Mouse (Mus musculus): Measurements from ENCODE around the gene Kif26b. TPM values are rescaled to one million over a fixed set of nuclear protein-coding genes. Genes with fewer than 3 reads are reported as not detected.

The Kif26b gene
- polyA plus RNA-seq, 1 experiment from 2014 or later = 2.7 TPM

- ATAC-seq (replicated peaks; ENCODE audit: low FRiP score) = no peak
- 86% methylated on average over 4 of the region's 4 CpGs for WGBS
- H3K4me3 ChIP-seq (ENCODE audit: low read depth, low read length) = no peak overlapping the region
- no peaks in the 10 kb centered on the region for H3K9me3 ChIP-seq (ENCODE audit: control insufficient read depth, low read length)
- no peak overlapping the region for H3K27ac ChIP-seq (ENCODE audit: low read depth, low read length)
- H3K27me3 ChIP-seq (replicated peaks; ENCODE audit: control insufficient read depth, insufficient read depth, low read length) = no peaks in the 10 kb centered on the region
- no peaks in the 10 kb centered on the region for H3K36me3 ChIP-seq (ENCODE audit: control insufficient read depth, insufficient read depth, low read length)
- DNase-seq (ENCODE audit: low spot score) = no peak
- no peaks in the 10 kb centered on the region; the same call in 1 of the 2 replicates for H3K4me1 ChIP-seq (replicated peaks; ENCODE audit: control insufficient read depth, insufficient read depth, low read length)
- H3K9ac ChIP-seq (ENCODE audit: low read depth, low read length) = no peak overlapping the region
- no peak overlapping the region for H3K4me2 ChIP-seq
These were observed 140.0 kb downstream of the Kif26b start for GRCm38 (mm10) chr1:178668907-178669306.

GRCm38 (mm10) chr1:178673051-178673450 lies 144.1 kb downstream of the Kif26b start:
- H3K9me3 ChIP-seq (ENCODE audit: control insufficient read depth, low read length) = no peaks in the 10 kb centered on the region
- H3K4me2 ChIP-seq = no peak overlapping the region
- peaks cover 4% of the 10 kb centered on the region; the same call in 1 of the 2 replicates for H3K4me1 ChIP-seq (replicated peaks; ENCODE audit: control insufficient read depth, insufficient read depth, low read length)
- no peaks in the 10 kb centered on the region for H3K36me3 ChIP-seq (ENCODE audit: control insufficient read depth, insufficient read depth, low read length)
- H3K4me3 ChIP-seq (ENCODE audit: low read depth, low read length) = no peak overlapping the region
- no peak overlapping the region for H3K9ac ChIP-seq (ENCODE audit: low read depth, low read length)
- ATAC-seq (replicated peaks; ENCODE audit: low FRiP score) (no peak), DNase-seq (ENCODE audit: low spot score) (no peak)
- 64% methylated on average over 7 of the region's 7 CpGs for WGBS
- H3K27ac ChIP-seq (ENCODE audit: low read depth, low read length) = no peak overlapping the region
- no peaks in the 10 kb centered on the region for H3K27me3 ChIP-seq (replicated peaks; ENCODE audit: control insufficient read depth, insufficient read depth, low read length)

GRCm38 (mm10) chr1:178673506-178673905 lies 144.6 kb downstream of the Kif26b start:
- no peaks in the 10 kb centered on the region for H3K36me3 ChIP-seq (ENCODE audit: control insufficient read depth, insufficient read depth, low read length)
- peaks cover 4% of the 10 kb centered on the region; the same call in 1 of the 2 replicates for H3K4me1 ChIP-seq (replicated peaks; ENCODE audit: control insufficient read depth, insufficient read depth, low read length)
- DNase-seq (ENCODE audit: low spot score) (no peak), ATAC-seq (replicated peaks; ENCODE audit: low FRiP score) (no peak)
- H3K9me3 ChIP-seq (ENCODE audit: control insufficient read depth, low read length) = no peaks in the 10 kb centered on the region
- no peak overlapping the region for H3K4me2 ChIP-seq
- 64% methylated on average over 2 of the region's 2 CpGs for WGBS
- no peak overlapping the region for H3K9ac ChIP-seq (ENCODE audit: low read depth, low read length)
- H3K27me3 ChIP-seq (replicated peaks; ENCODE audit: control insufficient read depth, insufficient read depth, low read length) = no peaks in the 10 kb centered on the region
- no peak overlapping the region for H3K27ac ChIP-seq (ENCODE audit: low read depth, low read length)
- no peak overlapping the region for H3K4me3 ChIP-seq (ENCODE audit: low read depth, low read length)

- H3K9me3 ChIP-seq (ENCODE audit: control insufficient read depth, low read length) = no peaks in the 10 kb centered on the region
- no peak overlapping the region for H3K4me2 ChIP-seq
- peaks cover 4% of the 10 kb centered on the region; the same call in 1 of the 2 replicates for H3K4me1 ChIP-seq (replicated peaks; ENCODE audit: control insufficient read depth, insufficient read depth, low read length)
- H3K27me3 ChIP-seq (replicated peaks; ENCODE audit: control insufficient read depth, insufficient read depth, low read length) = no peaks in the 10 kb centered on the region
- no peak overlapping the region for H3K4me3 ChIP-seq (ENCODE audit: low read depth, low read length)
- no peaks in the 10 kb centered on the region for H3K36me3 ChIP-seq (ENCODE audit: control insufficient read depth, insufficient read depth, low read length)
- 78% methylated on average over 3 of the region's 3 CpGs for WGBS
- DNase-seq (ENCODE audit: low spot score) (no peak), ATAC-seq (replicated peaks; ENCODE audit: low FRiP score) (peak; percentile 41; the same call in 1 of the 2 replicates)
- no peak overlapping the region for H3K27ac ChIP-seq (ENCODE audit: low read depth, low read length)
- no peak overlapping the region for H3K9ac ChIP-seq (ENCODE audit: low read depth, low read length)
These were observed 146.8 kb downstream of the Kif26b start for GRCm38 (mm10) chr1:178675542-178676252.

GRCm38 (mm10) chr1:178677160-178677559 lies 148.2 kb downstream of the Kif26b start:
- 68% methylated on average over 12 of the region's 12 CpGs for WGBS
- H3K9me3 ChIP-seq (ENCODE audit: control insufficient read depth, low read length) = no peaks in the 10 kb centered on the region
- ATAC-seq (replicated peaks; ENCODE audit: low FRiP score) = no peak
- no peak overlapping the region for H3K4me3 ChIP-seq (ENCODE audit: low read depth, low read length)
- H3K9ac ChIP-seq (ENCODE audit: low read depth, low read length) = no peak overlapping the region
- H3K27ac ChIP-seq (ENCODE audit: low read depth, low read length) = no peak overlapping the region
- H3K36me3 ChIP-seq (ENCODE audit: control insufficient read depth, insufficient read depth, low read length) = no peaks in the 10 kb centered on the region
- DNase-seq (ENCODE audit: low spot score) = no peak
- peaks cover 4% of the 10 kb centered on the region; the same call in 1 of the 2 replicates for H3K4me1 ChIP-seq (replicated peaks; ENCODE audit: control insufficient read depth, insufficient read depth, low read length)
- no peaks in the 10 kb centered on the region for H3K27me3 ChIP-seq (replicated peaks; ENCODE audit: control insufficient read depth, insufficient read depth, low read length)
- H3K4me2 ChIP-seq = no peak overlapping the region

- Histone ChIP-seq H3K4me2 (no peak overlapping the region), H3K36me3 (ENCODE audit: control insufficient read depth, insufficient read depth, low read length) (no peaks in the 10 kb centered on the region), H3K4me1 (replicated peaks; ENCODE audit: control insufficient read depth, insufficient read depth, low read length) (peaks cover 4% of the 10 kb centered on the region; the same call in 1 of the 2 replicates), H3K9me3 (ENCODE audit: control insufficient read depth, low read length) (no peaks in the 10 kb centered on the region), H3K4me3 (ENCODE audit: low read depth, low read length) (no peak overlapping the region), H3K27ac (ENCODE audit: low read depth, low read length) (no peak overlapping the region), H3K9ac (ENCODE audit: low read depth, low read length) (no peak overlapping the region), H3K27me3 (replicated peaks; ENCODE audit: control insufficient read depth, insufficient read depth, low read length) (no peaks in the 10 kb centered on the region)
- DNase-seq (ENCODE audit: low spot score) (no peak), ATAC-seq (replicated peaks; ENCODE audit: low FRiP score) (no peak)
- 57% methylated on average over 4 of the region's 4 CpGs for WGBS
These were observed 148.8 kb downstream of the Kif26b start for GRCm38 (mm10) chr1:178677630-178678221.

GRCm38 (mm10) chr1:178683631-178684030 lies 154.7 kb downstream of the Kif26b start:
- H3K27me3 ChIP-seq (replicated peaks; ENCODE audit: control insufficient read depth, insufficient read depth, low read length) = no peaks in the 10 kb centered on the region
- H3K4me1 ChIP-seq (replicated peaks; ENCODE audit: control insufficient read depth, insufficient read depth, low read length) = no peaks in the 10 kb centered on the region
- no peaks in the 10 kb centered on the region for H3K36me3 ChIP-seq (ENCODE audit: control insufficient read depth, insufficient read depth, low read length)
- no peak overlapping the region for H3K9ac ChIP-seq (ENCODE audit: low read depth, low read length)
- ATAC-seq (replicated peaks; ENCODE audit: low FRiP score) (no peak), DNase-seq (ENCODE audit: low spot score) (no peak)
- H3K27ac ChIP-seq (ENCODE audit: low read depth, low read length) = no peak overlapping the region
- H3K4me2 ChIP-seq = no peak overlapping the region
- WGBS = 77% methylated on average over 10 of the region's 10 CpGs
- no peaks in the 10 kb centered on the region for H3K9me3 ChIP-seq (ENCODE audit: control insufficient read depth, low read length)
- H3K4me3 ChIP-seq (ENCODE audit: low read depth, low read length) = no peak overlapping the region

GRCm38 (mm10) chr1:178684991-178685680 lies 156.2 kb downstream of the Kif26b start:
- Histone ChIP-seq H3K4me1 (replicated peaks; ENCODE audit: control insufficient read depth, insufficient read depth, low read length) (no peaks in the 10 kb centered on the region), H3K27me3 (replicated peaks; ENCODE audit: control insufficient read depth, insufficient read depth, low read length) (no peaks in the 10 kb centered on the region), H3K4me2 (no peak overlapping the region), H3K9ac (ENCODE audit: low read depth, low read length) (no peak overlapping the region), H3K4me3 (ENCODE audit: low read depth, low read length) (no peak overlapping the region), H3K27ac (ENCODE audit: low read depth, low read length) (no peak overlapping the region), H3K9me3 (ENCODE audit: control insufficient read depth, low read length) (no peaks in the 10 kb centered on the region), H3K36me3 (ENCODE audit: control insufficient read depth, insufficient read depth, low read length) (no peaks in the 10 kb centered on the region)
- DNase-seq (ENCODE audit: low spot score) (no peak), ATAC-seq (replicated peaks; ENCODE audit: low FRiP score) (no peak)
- WGBS = 57% methylated on average over 8 of the region's 8 CpGs

Data from liver, embryonic 11.5 days (tissue).